Mouse (Mus musculus) heart, adult 2 months (tissue): ENCODE measurements at regions not wholly inside any gene's neighbourhood (a gene's known extent, or its start where the extent isn't known, plus 50 kb on each side); places are given as distances from the start of the nearest gene placed in this dataset.

ENCODE experiments used
- CTCF ChIP-seq: fragments of 200-600 bp; IDR thresholded peaks from 2 replicates; pipeline ENCODE4 v1.8.1; 2022; ENCODE audit warnings: antibody characterized with exemption, mild to moderate bottlenecking, moderate library complexity
- EP300 ChIP-seq: fragments of 200-500 bp; IDR thresholded peaks from 2 replicates; pipeline ENCODE4 v1.6.1; 2011; ENCODE audit warnings: low read depth, low read length, control low read depth; ENCODE audit not compliant: insufficient read depth
- POLR2A ChIP-seq: fragments of 200-500 bp; IDR thresholded peaks from 2 replicates; pipeline ENCODE4 v1.6.1; 2011; ENCODE audit warnings: mild to moderate bottlenecking, low read depth, low read length, control low read depth; ENCODE audit not compliant: insufficient read depth

- TF ChIP-seq CTCF (no peak), EP300 (no peak), POLR2A (no peak)
These were observed 83.9 kb upstream of the Zfp366 start for GRCm38 (mm10) chr13:99100430-99101409.
